Mouse (Mus musculus) adipocyte (in vitro differentiated cells): Measurements from ENCODE around the gene Sema3b.

Experiments
- DNase-seq: peaks from one replicate; pipeline ENCODE4 v3.0.0-alpha.2; 2016; ENCODE audit warnings: low spot score

Gene Sema3b

DNA sequence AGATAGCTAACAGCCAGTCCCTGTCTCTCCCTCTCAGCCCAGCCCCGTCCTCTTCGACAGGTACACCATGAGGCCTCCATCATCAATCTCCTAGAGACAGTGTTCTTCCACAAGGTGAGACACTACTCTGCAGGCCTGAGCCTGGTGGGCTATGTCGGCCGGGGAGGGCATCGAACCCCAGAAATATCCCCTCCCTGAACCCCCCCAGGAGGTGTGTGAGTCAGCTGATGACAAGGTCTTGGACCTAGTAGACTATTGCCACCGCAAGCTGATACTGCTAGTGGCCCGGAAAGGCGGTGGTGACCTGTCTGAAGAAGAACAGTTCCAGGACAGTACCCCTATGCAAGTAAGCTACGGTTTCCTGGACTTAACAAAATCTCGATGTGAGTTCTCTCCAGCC lies 60.2 kb downstream of the Sema3b start:
- DNase-seq = no peak

DNA sequence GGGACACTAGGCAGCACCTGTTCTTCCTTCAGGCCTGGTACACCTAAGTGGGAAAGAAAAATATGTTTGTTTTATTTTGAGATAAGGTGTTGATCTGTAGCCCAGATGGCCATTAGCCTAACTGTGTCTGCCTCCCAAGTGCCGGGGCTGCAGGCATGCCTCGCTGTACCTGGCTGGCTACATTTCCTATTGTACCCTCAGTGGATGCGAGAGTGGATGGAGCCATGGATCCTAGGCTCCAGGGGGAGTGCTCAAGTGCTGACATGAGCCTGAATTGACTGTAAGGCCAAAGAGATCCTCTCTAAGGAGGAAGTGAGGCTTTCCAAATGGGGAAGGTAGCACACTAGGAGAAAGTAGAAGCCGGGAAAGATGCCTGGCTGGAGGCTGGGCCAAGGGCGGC lies 61.1 kb downstream of the Sema3b start:
- DNase-seq = no peak
